Mouse (Mus musculus): Measurements from ENCODE around the gene Lamc3.
"Not testable (repeated sequence)": the region's sequence is repeated elsewhere in the genome, so short reads cannot be mapped to it uniquely, and the experiment has no call there.

The Lamc3 gene

GRCm38 (mm10) chr2:31878610-31879009, 8.5 kb upstream of the Lamc3 start:
- DNase-seq (ENCODE audit: low spot score): no peak

- DNase-seq (ENCODE audit: low spot score): no peak
Measured at GRCm38 (mm10) chr2:31880868-31881267, 6.2 kb upstream of the Lamc3 start.

- DNase-seq (ENCODE audit: low spot score): no peak
Measured at GRCm38 (mm10) chr2:31883061-31883460, 4.0 kb upstream of the Lamc3 start.

- no peak for DNase-seq (ENCODE audit: low spot score)
Measured at GRCm38 (mm10) chr2:31884806-31885205, 2.3 kb upstream of the Lamc3 start.

- DNase-seq (ENCODE audit: low spot score): no peak
Measured at GRCm38 (mm10) chr2:31888871-31889270, 1.8 kb downstream of the Lamc3 start.

- no peak for DNase-seq (ENCODE audit: low spot score)
Measured at GRCm38 (mm10) chr2:31891219-31891618, 4.1 kb downstream of the Lamc3 start.

- no peak for DNase-seq (ENCODE audit: low spot score)
Measured at GRCm38 (mm10) chr2:31893110-31893669, 6.1 kb downstream of the Lamc3 start.

- no peak for DNase-seq (ENCODE audit: low spot score)
Measured at GRCm38 (mm10) chr2:31894221-31894870, 7.3 kb downstream of the Lamc3 start.

GRCm38 (mm10) chr2:31900932-31901331, 13.8 kb downstream of the Lamc3 start:
- DNase-seq (ENCODE audit: low spot score): no peak

- DNase-seq (ENCODE audit: low spot score): no peak
Measured at GRCm38 (mm10) chr2:31901659-31902362, 14.7 kb downstream of the Lamc3 start.

GRCm38 (mm10) chr2:31904089-31904488, 17.0 kb downstream of the Lamc3 start:
- DNase-seq (ENCODE audit: low spot score): no peak

- DNase-seq (ENCODE audit: low spot score): no peak
Measured at GRCm38 (mm10) chr2:31904622-31905021, 17.5 kb downstream of the Lamc3 start.

GRCm38 (mm10) chr2:31905682-31906081, 18.6 kb downstream of the Lamc3 start:
- DNase-seq (ENCODE audit: low spot score): no peak

- no peak for DNase-seq (ENCODE audit: low spot score)
Measured at GRCm38 (mm10) chr2:31906407-31906806, 19.3 kb downstream of the Lamc3 start.

- DNase-seq (ENCODE audit: low spot score): no peak
Measured at GRCm38 (mm10) chr2:31912575-31912974, 25.5 kb downstream of the Lamc3 start.

GRCm38 (mm10) chr2:31914213-31914612, 27.1 kb downstream of the Lamc3 start:
- not testable (repeated sequence) for DNase-seq (ENCODE audit: low spot score)

- no peak for DNase-seq (ENCODE audit: low spot score)
Measured at GRCm38 (mm10) chr2:31915112-31915511, 28.0 kb downstream of the Lamc3 start.

- DNase-seq (ENCODE audit: low spot score): no peak
Measured at GRCm38 (mm10) chr2:31917636-31918035, 30.5 kb downstream of the Lamc3 start.

GRCm38 (mm10) chr2:31923645-31924044, 36.6 kb downstream of the Lamc3 start:
- DNase-seq (ENCODE audit: low spot score): no peak

GRCm38 (mm10) chr2:31924811-31925210, 37.7 kb downstream of the Lamc3 start:
- DNase-seq (ENCODE audit: low spot score): no peak

GRCm38 (mm10) chr2:31925936-31926335, 38.8 kb downstream of the Lamc3 start:
- no peak for DNase-seq (ENCODE audit: low spot score)

GRCm38 (mm10) chr2:31929664-31930063, 42.6 kb downstream of the Lamc3 start:
- DNase-seq (ENCODE audit: low spot score): no peak

GRCm38 (mm10) chr2:31934551-31934950, 47.5 kb downstream of the Lamc3 start:
- DNase-seq (ENCODE audit: low spot score): no peak
